Mouse (Mus musculus) liver, embryonic 14.5 days (tissue): ENCODE results near the gene Dclre1a.

Experiments
- CTCF ChIP-seq: IDR thresholded peaks from 2 replicates; pipeline ENCODE4 v1.5.1; 2016; ENCODE audit warnings: antibody characterized with exemption, low read depth, control low read depth
- EP300 ChIP-seq: IDR thresholded peaks from 2 replicates; pipeline ENCODE4 v1.6.1; 2016; ENCODE audit warnings: antibody characterized with exemption, low read depth

GRCm38 (mm10) chr19:56487339-56487738, 60.7 kb downstream of the Dclre1a start:
- TF ChIP-seq CTCF (no peak), EP300 (no peak)
